Mouse (Mus musculus) hindbrain, embryonic 14.5 days (tissue): Measurements from ENCODE around the gene Asb2. TPM values are rescaled to one million over a fixed set of nuclear protein-coding genes. Genes with fewer than 3 reads are reported as not detected.

ENCODE experiments used
- ATAC-seq: fragments of 200-750 bp; cut with Nextera tagmentation; 2 replicates; pipeline ENCODE4 v1.8.0; 2017; ENCODE audit warnings: moderate number of reproducible peaks, mild to moderate bottlenecking, moderate TSS enrichment, moderate library complexity; ENCODE audit not compliant: low FRiP score
- DNase-seq: peaks from one replicate; pipeline ENCODE4 v3.0.0-alpha.2; 2015; ENCODE audit warnings: low spot score
- H3K27ac ChIP-seq: fragments of 300-500 bp; sonication (generic); 2 replicates; pipeline ENCODE4 v1.5.1; 2014; ENCODE audit warnings: mild to moderate bottlenecking, moderate library complexity
- H3K27me3 ChIP-seq: fragments of 300-500 bp; sonication (generic); 2 replicates; pipeline ENCODE4 v1.6.1; 2014; ENCODE audit warnings: mild to moderate bottlenecking, low read length, mixed read lengths; ENCODE audit not compliant: control insufficient read depth, insufficient read depth
- H3K36me3 ChIP-seq: fragments of 300-500 bp; sonication (generic); replicated peaks from 2 replicates; pipeline ENCODE4 v1.6.1; 2014; ENCODE audit not compliant: control insufficient read depth, insufficient read depth
- H3K4me1 ChIP-seq: fragments of 300-500 bp; sonication (generic); replicated peaks from 2 replicates; pipeline ENCODE4 v1.6.1; 2014; ENCODE audit warnings: antibody characterized with exemption, low read length, mixed read lengths; ENCODE audit not compliant: control insufficient read depth, insufficient read depth
- H3K4me2 ChIP-seq: fragments of 300-500 bp; sonication (generic); replicated peaks from 2 replicates; pipeline ENCODE4 v1.6.1; 2014; ENCODE audit warnings: mild to moderate bottlenecking, moderate library complexity
- H3K4me3 ChIP-seq: fragments of 300-500 bp; sonication (generic); replicated peaks from 2 replicates; pipeline ENCODE4 v1.5.1; 2014; ENCODE audit warnings: mild to moderate bottlenecking, low read length
- H3K9ac ChIP-seq: fragments of 300-500 bp; sonication (generic); 2 replicates; pipeline ENCODE4 v1.6.1; 2014
- H3K9me3 ChIP-seq: fragments of 300-500 bp; sonication (generic); 2 replicates; pipeline ENCODE4 v1.6.1; 2016; ENCODE audit warnings: low read length; ENCODE audit not compliant: control insufficient read depth
- WGBS: fragments of 180-500 bp; shearing (Covaris S2); extraction: QIAGEN DNeasy Blood & Tissue Kit; methylation state at CpG from one replicate; pipeline ENCODE4 v1.1.7; 2014; 5-methylcytosine and 5-hydroxymethylcytosine counted together
- polyA plus RNA-seq: library from polyadenylated mRNA; unstranded; fragments of >200 nt; fragmentation: Nextera tagmentation; extraction: Ambion mirVana; gene quantifications from 2 replicates; pipeline ENCODE4 v1.2.1, GENCODE M21; 2014

Asb2 gene
- polyA plus RNA-seq, 1 experiment from 2014 or later = 1.6 TPM

DNA sequence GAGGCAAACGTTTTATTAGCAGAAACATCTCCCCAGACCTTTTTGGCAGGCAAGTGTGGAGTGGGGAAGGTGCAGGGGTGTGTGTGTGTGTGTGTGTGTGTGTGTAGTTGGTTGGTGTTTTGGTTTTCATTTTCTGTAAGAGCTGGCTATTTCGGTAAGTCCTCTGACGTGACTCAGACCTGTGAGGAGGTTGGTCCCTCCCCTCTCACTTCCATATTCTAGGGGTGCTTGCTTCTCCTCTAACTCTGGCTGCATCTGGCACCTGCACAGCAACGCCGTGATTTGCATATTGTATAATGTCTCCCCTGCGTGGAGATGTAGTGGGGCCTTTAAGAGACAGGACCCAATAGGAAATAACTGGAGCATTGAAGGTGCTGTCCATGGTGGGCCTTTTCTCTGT, 82.8 kb downstream of the Asb2 start:
- H3K9me3 ChIP-seq = no peaks in the 10 kb centered on the region
- no peak overlapping the region for H3K4me2 ChIP-seq
- H3K27ac ChIP-seq = no peak overlapping the region
- H3K27me3 ChIP-seq = no peaks in the 10 kb centered on the region
- WGBS = 66% methylated on average over 6 of the region's 6 CpGs
- H3K4me3 ChIP-seq = no peak overlapping the region
- DNase-seq = no peak
- no peaks in the 10 kb centered on the region for H3K4me1 ChIP-seq
- no peak for ATAC-seq
- no peaks in the 10 kb centered on the region for H3K36me3 ChIP-seq
- H3K9ac ChIP-seq = no peak overlapping the region

DNA sequence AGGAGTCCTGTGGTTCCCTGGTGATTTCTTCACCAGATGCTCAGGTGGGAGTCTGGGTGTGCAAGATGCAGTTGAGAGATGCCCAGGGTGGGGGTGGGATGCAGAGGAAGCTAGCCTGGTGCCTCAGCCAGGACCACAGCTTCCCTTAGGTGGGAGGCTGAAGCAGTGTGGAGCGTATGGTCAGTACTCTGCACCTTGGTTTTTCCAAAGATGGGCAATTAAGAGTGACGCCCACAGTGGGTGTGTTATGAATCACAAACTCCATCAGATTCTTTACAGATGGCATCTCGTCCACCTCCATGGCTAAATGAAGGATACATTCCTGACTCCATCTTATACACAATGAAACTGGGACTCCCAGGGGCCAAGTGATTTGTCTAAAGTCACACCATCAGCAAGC, 83.6 kb downstream of the Asb2 start:
- WGBS = 90% methylated on average over 3 of the region's 3 CpGs
- no peak overlapping the region for H3K4me2 ChIP-seq
- no peak overlapping the region for H3K9ac ChIP-seq
- H3K9me3 ChIP-seq = no peaks in the 10 kb centered on the region
- H3K4me3 ChIP-seq = no peak overlapping the region
- H3K36me3 ChIP-seq = no peaks in the 10 kb centered on the region
- ATAC-seq (no peak), DNase-seq (no peak)
- no peaks in the 10 kb centered on the region for H3K27me3 ChIP-seq
- no peaks in the 10 kb centered on the region for H3K4me1 ChIP-seq
- no peak overlapping the region for H3K27ac ChIP-seq

Other genes with a start within 250 kb of the Asb2 start
- 1.5 and 1.9 TPM in 2 replicates for gene Prima1, start 113.9 kb downstream of the Asb2 start, polyA plus RNA-seq
- 8.3 and 9.1 TPM in 2 replicates for gene Fam181a, start 45.0 kb downstream of the Asb2 start, polyA plus RNA-seq
- 23.5 and 28.8 TPM in 2 replicates for gene Otub2, start 32.7 kb upstream of the Asb2 start, polyA plus RNA-seq
- gene 9330161L09Rik, start 51.8 kb upstream of the Asb2 start, polyA plus RNA-seq = 1.4 and 1.8 TPM in 2 replicates
- gene Ddx24, start 69.8 kb upstream of the Asb2 start, polyA plus RNA-seq = 142 and 149 TPM in 2 replicates
- 8.3 and 10.4 TPM in 2 replicates for gene Ifi27, start 78.2 kb upstream of the Asb2 start, polyA plus RNA-seq
- 3.7 and 4.7 TPM in 2 replicates for gene Ifi27l2a, start 87.7 kb upstream of the Asb2 start, polyA plus RNA-seq
- not detected in 2 replicates for gene Ifi27l2b, start 101.2 kb upstream of the Asb2 start, polyA plus RNA-seq
- 3.8 and 4.0 TPM in 2 replicates for gene Ppp4r4, start 176.3 kb upstream of the Asb2 start, polyA plus RNA-seq